Mouse (Mus musculus): ENCODE measurements at regions not wholly inside any gene's neighbourhood (a gene's known extent, or its start where the extent isn't known, plus 50 kb on each side); places are given as distances from the start of the nearest gene placed in this dataset.

GRCm38 (mm10) chr15:63299311-63299710, 545.7 kb downstream of the Gsdmc2 start:
- 83% methylated on average over 4 of the region's 4 CpGs for WGBS
- Histone ChIP-seq H3K9me3 (no peaks in the 10 kb centered on the region), H3K4me2 (no peak overlapping the region), H3K27me3 (replicated peaks) (no peaks in the 10 kb centered on the region), H3K9ac (no peak overlapping the region), H3K4me1 (no peaks in the 10 kb centered on the region), H3K4me3 (no peak overlapping the region), H3K27ac (no peak overlapping the region), H3K36me3 (replicated peaks) (no peaks in the 10 kb centered on the region)
- ATAC-seq (replicated peaks), result no peak

GRCm38 (mm10) chr15:63288534-63288933, 556.4 kb downstream of the Gsdmc2 start:
- H3K9me3 ChIP-seq, result no peaks in the 10 kb centered on the region
- no peak for ATAC-seq (replicated peaks)
- H3K27me3 ChIP-seq (replicated peaks), result no peaks in the 10 kb centered on the region
- H3K9ac ChIP-seq, result no peak overlapping the region
- H3K4me1 ChIP-seq, result no peaks in the 10 kb centered on the region
- H3K4me2 ChIP-seq, result no peak overlapping the region
- H3K27ac ChIP-seq, result no peak overlapping the region
- no peaks in the 10 kb centered on the region for H3K36me3 ChIP-seq (replicated peaks)
- no peak overlapping the region for H3K4me3 ChIP-seq

GRCm38 (mm10) chr15:63286026-63286425, 559.0 kb downstream of the Gsdmc2 start:
- WGBS, result 93% methylated on average over 1 of the region's 1 CpGs

GRCm38 (mm10) chr15:63270381-63270780, 574.6 kb downstream of the Gsdmc2 start:
- WGBS, result 91% methylated on average over 2 of the region's 2 CpGs
- Histone ChIP-seq H3K27me3 (replicated peaks) (no peaks in the 10 kb centered on the region), H3K4me1 (no peaks in the 10 kb centered on the region), H3K4me3 (no peak overlapping the region), H3K4me2 (no peak overlapping the region), H3K9me3 (no peaks in the 10 kb centered on the region), H3K27ac (no peak overlapping the region), H3K9ac (no peak overlapping the region), H3K36me3 (replicated peaks) (no peaks in the 10 kb centered on the region)
- ATAC-seq (replicated peaks), result no peak

More at GRCm38 (mm10) chr15:63286026-63286425, 559.0 kb downstream of the Gsdmc2 start:
- H3K27me3 ChIP-seq (replicated peaks), result no peaks in the 10 kb centered on the region
- no peaks in the 10 kb centered on the region for H3K9me3 ChIP-seq
- no peaks in the 10 kb centered on the region for H3K4me1 ChIP-seq
- H3K4me2 ChIP-seq, result no peak overlapping the region
- ATAC-seq (replicated peaks), result no peak
- H3K36me3 ChIP-seq (replicated peaks), result no peaks in the 10 kb centered on the region
- H3K9ac ChIP-seq, result no peak overlapping the region
- H3K27ac ChIP-seq, result no peak overlapping the region
- no peak overlapping the region for H3K4me3 ChIP-seq

- Histone ChIP-seq H3K27me3 (replicated peaks) (no peaks in the 10 kb centered on the region), H3K4me2 (no peak overlapping the region), H3K4me1 (no peaks in the 10 kb centered on the region), H3K9me3 (no peaks in the 10 kb centered on the region), H3K4me3 (no peak overlapping the region), H3K9ac (no peak overlapping the region), H3K36me3 (replicated peaks) (no peaks in the 10 kb centered on the region), H3K27ac (no peak overlapping the region)
- no peak for ATAC-seq (replicated peaks)
- 86% methylated on average over 1 of the region's 1 CpGs for WGBS
These were observed 579.1 kb downstream of the Gsdmc2 start for GRCm38 (mm10) chr15:63265845-63266244.

GRCm38 (mm10) chr15:63255736-63256135, 589.2 kb downstream of the Gsdmc2 start:
- H3K36me3 ChIP-seq (replicated peaks), result no peaks in the 10 kb centered on the region
- no peak overlapping the region for H3K4me2 ChIP-seq
- no peaks in the 10 kb centered on the region for H3K9me3 ChIP-seq
- H3K27ac ChIP-seq, result no peak overlapping the region
- no peak for ATAC-seq (replicated peaks)
- H3K9ac ChIP-seq, result no peak overlapping the region
- no peak overlapping the region for H3K4me3 ChIP-seq
- no peaks in the 10 kb centered on the region for H3K4me1 ChIP-seq
- H3K27me3 ChIP-seq (replicated peaks), result no peaks in the 10 kb centered on the region
- 90% methylated on average over 2 of the region's 2 CpGs for WGBS

GRCm38 (mm10) chr15:63252781-63253340, 592.1 kb downstream of the Gsdmc2 start:
- Histone ChIP-seq H3K9me3 (no peaks in the 10 kb centered on the region), H3K36me3 (replicated peaks) (no peaks in the 10 kb centered on the region), H3K27ac (no peak overlapping the region), H3K4me3 (no peak overlapping the region), H3K4me2 (no peak overlapping the region), H3K27me3 (replicated peaks) (no peaks in the 10 kb centered on the region), H3K4me1 (no peaks in the 10 kb centered on the region), H3K9ac (no peak overlapping the region)
- ATAC-seq (replicated peaks), result no peak
- WGBS, result 87% methylated on average over 1 of the region's 1 CpGs

- Histone ChIP-seq H3K4me1 (no peaks in the 10 kb centered on the region), H3K9ac (no peak overlapping the region), H3K4me3 (no peak overlapping the region), H3K36me3 (replicated peaks) (no peaks in the 10 kb centered on the region), H3K27me3 (replicated peaks) (no peaks in the 10 kb centered on the region), H3K4me2 (no peak overlapping the region), H3K9me3 (no peaks in the 10 kb centered on the region), H3K27ac (no peak overlapping the region)
- 78% methylated on average over 3 of the region's 3 CpGs for WGBS
- ATAC-seq (replicated peaks), result no peak
These were observed 606.4 kb downstream of the Gsdmc2 start for GRCm38 (mm10) chr15:63238601-63239000.

- no peaks in the 10 kb centered on the region for H3K36me3 ChIP-seq (replicated peaks)
These were observed 626.5 kb downstream of the Gsdmc2 start for GRCm38 (mm10) chr15:63218393-63219060.

GRCm38 (mm10) chr15:63205150-63205549, 639.8 kb downstream of the Gsdmc2 start:
- Histone ChIP-seq H3K4me2 (no peak overlapping the region), H3K27me3 (replicated peaks) (no peaks in the 10 kb centered on the region), H3K9ac (no peak overlapping the region), H3K4me3 (no peak overlapping the region), H3K4me1 (no peaks in the 10 kb centered on the region), H3K9me3 (no peaks in the 10 kb centered on the region), H3K36me3 (replicated peaks) (no peaks in the 10 kb centered on the region), H3K27ac (no peak overlapping the region)
- peak; percentile 72; the same call in 1 of the 2 replicates for ATAC-seq (replicated peaks)
- WGBS, result 76% methylated on average over 1 of the region's 1 CpGs

More at GRCm38 (mm10) chr15:63218393-63219060, 626.5 kb downstream of the Gsdmc2 start:
- no peaks in the 10 kb centered on the region for H3K27me3 ChIP-seq (replicated peaks)
- no peak overlapping the region for H3K27ac ChIP-seq
- WGBS, result 53% methylated on average over 2 of the region's 2 CpGs
- ATAC-seq (replicated peaks), result no peak
- H3K4me1 ChIP-seq, result no peaks in the 10 kb centered on the region
- no peaks in the 10 kb centered on the region for H3K9me3 ChIP-seq
- no peak overlapping the region for H3K9ac ChIP-seq
- H3K4me2 ChIP-seq, result no peak overlapping the region
- H3K4me3 ChIP-seq, result no peak overlapping the region

GRCm38 (mm10) chr15:63195031-63195430, 649.9 kb downstream of the Gsdmc2 start:
- Histone ChIP-seq H3K4me2 (no peak overlapping the region), H3K4me3 (no peak overlapping the region), H3K36me3 (replicated peaks) (no peaks in the 10 kb centered on the region), H3K27me3 (replicated peaks) (no peaks in the 10 kb centered on the region), H3K27ac (no peak overlapping the region), H3K9me3 (no peaks in the 10 kb centered on the region), H3K4me1 (0 out of 2 replicates have a peak, but pooled peaks cover 2% of the 10 kb centered on the region), H3K9ac (no peak overlapping the region)
- ATAC-seq (replicated peaks), result no peak
- WGBS, result 87% methylated on average over 2 of the region's 2 CpGs

GRCm38 (mm10) chr15:63194492-63194797, 650.5 kb downstream of the Gsdmc2 start:
- 0 out of 2 replicates have a peak, but pooled peaks cover 2% of the 10 kb centered on the region for H3K4me1 ChIP-seq
- no peak; the same call in 1 of the 2 replicates for ATAC-seq (replicated peaks)
- H3K9me3 ChIP-seq, result no peaks in the 10 kb centered on the region
- H3K27me3 ChIP-seq (replicated peaks), result no peaks in the 10 kb centered on the region
- H3K36me3 ChIP-seq (replicated peaks), result no peaks in the 10 kb centered on the region
- no peak overlapping the region for H3K9ac ChIP-seq
- H3K27ac ChIP-seq, result no peak overlapping the region
- 25% methylated on average over 1 of the region's 1 CpGs for WGBS
- no peak overlapping the region for H3K4me2 ChIP-seq
- H3K4me3 ChIP-seq, result no peak overlapping the region
